Mouse (Mus musculus) ovary, postnatal 14 days (tissue): ENCODE results near the gene Cyp2j5.
"Not testable (repeated sequence)": the region's sequence is repeated elsewhere in the genome, so short reads cannot be mapped to it uniquely, and the experiment has no call there.

ENCODE experiments used
- DNase-seq: peaks from one replicate; pipeline ENCODE4 v3.0.0; 2022; ENCODE audit warnings: low spot score

The Cyp2j5 gene

GRCm38 (mm10) chr4:96663991-96664390 lies at the start of gene Cyp2j5:
Gene Cyp2j5 (minus strand): TSS chr4:96664154.
- no peak for DNase-seq

GRCm38 (mm10) chr4:96705281-96705951 lies 41.5 kb upstream of the Cyp2j5 start:
- DNase-seq, result peak; percentile 31

GRCm38 (mm10) chr4:96698218-96698561 lies 34.2 kb upstream of the Cyp2j5 start:
- no peak for DNase-seq

GRCm38 (mm10) chr4:96697511-96698217 lies 33.7 kb upstream of the Cyp2j5 start:
- DNase-seq, result no peak

- peak; percentile 44 for DNase-seq
These were observed 32.8 kb upstream of the Cyp2j5 start for GRCm38 (mm10) chr4:96696614-96697360.

- no peak for DNase-seq
These were observed 23.4 kb upstream of the Cyp2j5 start for GRCm38 (mm10) chr4:96687358-96687803.

- DNase-seq, result no peak
These were observed 19.5 kb upstream of the Cyp2j5 start for GRCm38 (mm10) chr4:96683474-96683873.

GRCm38 (mm10) chr4:96680966-96681365 lies 17.0 kb upstream of the Cyp2j5 start:
- DNase-seq, result no peak

- no peak for DNase-seq
These were observed 16.3 kb upstream of the Cyp2j5 start for GRCm38 (mm10) chr4:96680233-96680632.

- no peak for DNase-seq
These were observed 907 bp upstream of the Cyp2j5 start for GRCm38 (mm10) chr4:96664668-96665454.

- no peak for DNase-seq
These were observed 28.5 kb downstream of the Cyp2j5 start for GRCm38 (mm10) chr4:96635455-96635854.

GRCm38 (mm10) chr4:96622474-96622873 lies 41.5 kb downstream of the Cyp2j5 start:
- DNase-seq, result no peak

GRCm38 (mm10) chr4:96591791-96592150 lies 72.2 kb downstream of the Cyp2j5 start:
- no peak for DNase-seq

- DNase-seq, result peak; percentile 58
These were observed 72.8 kb downstream of the Cyp2j5 start, which contains the start of gene Cyp2j9 for GRCm38 (mm10) chr4:96590911-96591790. Gene Cyp2j9 (minus strand): TSS chr4:96591578.

GRCm38 (mm10) chr4:96581425-96582088 lies 82.4 kb downstream of the Cyp2j5 start:
- DNase-seq, result no peak

- not testable (repeated sequence) for DNase-seq
These were observed 83.6 kb downstream of the Cyp2j5 start for GRCm38 (mm10) chr4:96580351-96580750.
